Mouse (Mus musculus) central nervous system, embryonic 11.5 days (tissue): ENCODE results near the gene Slc22a23. TPM values are rescaled to one million over a fixed set of nuclear protein-coding genes. Genes with fewer than 3 reads are reported as not detected.

Experiments used
- polyA plus RNA-seq: library from polyadenylated mRNA; depleted of rRNA; stranded (reverse); fragments of >200 nt; gene quantifications from 2 replicates; pipeline ENCODE4 v1.2.3, GENCODE M21; 2012; rRNA removed

Slc22a23 gene
- polyA plus RNA-seq: 22.2 and 26.3 TPM in 2 replicates

GRCm38 (mm10) chr13:34345128-34346085, at the start of gene Slc22a23:
Gene Slc22a23 (minus strand): TSS chr13:34345182.

GRCm38 (mm10) chr13:34162491-34163303, 182.3 kb downstream of the Slc22a23 start, which contains the start of gene Psmg4:
Gene Psmg4 (plus strand): TSS chr13:34162964.

GRCm38 (mm10) chr13:34130226-34130731, 214.7 kb downstream of the Slc22a23 start, which contains the start of gene Tubb2b:
Gene Tubb2b (minus strand): TSS chr13:34130466.

Other genes with a start within 250 kb of the Slc22a23 start
- gene Tubb2b, start 214.7 kb downstream of the Slc22a23 start, polyA plus RNA-seq: 2,053 and 2,445 TPM in 2 replicates
- 118 and 128 TPM in 2 replicates for gene Psmg4, start 182.2 kb downstream of the Slc22a23 start, polyA plus RNA-seq